Mouse (Mus musculus) testis, postnatal 14 days (tissue): ENCODE measurements around the gene Dnmt3l.

ENCODE experiments used
- DNase-seq: peaks from one replicate; pipeline ENCODE4 v3.0.0; 2021; ENCODE audit warnings: low spot score

Gene Dnmt3l

GRCm38 (mm10) chr10:78031987-78032386 lies 9.8 kb upstream of the Dnmt3l start:
- DNase-seq: no peak

- peak; percentile 84 for DNase-seq
Observed at GRCm38 (mm10) chr10:78037139-78037538, 4.6 kb upstream of the Dnmt3l start.

DNA sequence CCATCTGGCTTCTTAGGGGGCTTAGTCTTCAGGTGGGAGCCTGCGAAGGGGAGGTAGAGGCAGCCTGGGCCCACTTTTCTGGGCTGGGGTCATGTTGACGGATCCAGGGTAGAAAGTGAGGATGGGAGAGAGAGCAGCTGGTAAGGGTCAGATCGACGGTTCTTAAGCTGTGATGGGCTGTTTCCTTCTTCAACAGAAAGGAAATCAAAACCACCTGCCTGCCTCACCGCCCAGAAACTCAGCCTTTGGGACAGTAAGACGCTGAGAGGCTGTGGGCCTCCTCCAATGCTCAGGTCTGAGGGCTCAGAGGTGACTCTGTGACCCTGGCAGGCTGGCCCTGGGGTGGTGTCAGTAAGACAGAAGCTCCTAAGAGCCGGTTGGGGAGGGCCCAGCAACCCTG lies 349 bp downstream of the Dnmt3l start:
- no peak for DNase-seq

DNA sequence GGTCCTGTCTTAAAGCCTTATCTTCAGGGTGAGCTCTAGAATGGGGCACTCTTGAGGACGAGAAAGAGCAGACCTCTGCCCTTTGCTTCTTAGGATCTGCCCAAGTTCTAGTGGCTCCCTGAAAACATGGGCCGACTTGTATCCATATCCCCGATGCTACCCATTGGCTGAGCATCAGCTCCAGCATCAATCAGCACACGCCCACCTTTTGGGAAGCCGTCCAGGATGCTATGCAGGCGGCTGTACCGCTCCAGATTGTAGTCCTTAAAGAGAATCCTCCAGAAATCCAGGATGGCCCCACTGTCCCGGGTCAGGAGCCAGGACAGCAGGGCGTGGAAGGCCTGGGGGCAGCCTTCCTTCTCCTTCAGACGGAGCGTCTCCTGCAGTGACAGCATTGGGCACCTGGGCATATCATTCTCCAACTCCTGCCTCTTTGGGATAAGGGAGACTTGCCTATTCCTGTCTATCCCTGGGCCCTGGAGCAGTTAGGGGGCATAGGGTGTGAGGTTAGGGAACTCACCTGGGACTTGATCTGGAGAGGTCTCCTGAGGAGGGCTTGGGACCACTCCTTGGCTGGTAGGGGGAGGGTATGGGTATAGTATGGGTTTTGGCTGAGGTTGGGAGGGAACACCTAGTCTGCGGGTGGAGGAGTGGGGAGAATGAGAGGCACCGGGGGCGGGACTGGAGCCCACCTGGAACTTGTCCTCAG lies 1.1 kb downstream of the Dnmt3l start:
- no peak for DNase-seq

GRCm38 (mm10) chr10:78043406-78043836 lies 1.7 kb downstream of the Dnmt3l start, which contains the start of gene Aire:
Aire (minus strand) TSS chr10:78043610.
- DNase-seq: peak; percentile 69

- no peak for DNase-seq
Observed at GRCm38 (mm10) chr10:78044531-78044930, 2.8 kb downstream of the Dnmt3l start.

- DNase-seq: no peak
Observed at GRCm38 (mm10) chr10:78046388-78046787, 4.6 kb downstream of the Dnmt3l start.

- DNase-seq: no peak
Observed at GRCm38 (mm10) chr10:78048061-78048730, 6.4 kb downstream of the Dnmt3l start.

- DNase-seq: no peak
Observed at GRCm38 (mm10) chr10:78049519-78050035, 7.8 kb downstream of the Dnmt3l start.

- no peak for DNase-seq
Observed at GRCm38 (mm10) chr10:78054633-78055565, 13.2 kb downstream of the Dnmt3l start.

GRCm38 (mm10) chr10:78057056-78057455 lies 15.3 kb downstream of the Dnmt3l start:
- DNase-seq: no peak

- no peak for DNase-seq
Observed at GRCm38 (mm10) chr10:78063122-78063521, 21.4 kb downstream of the Dnmt3l start.

GRCm38 (mm10) chr10:78067226-78067625 lies 25.5 kb downstream of the Dnmt3l start:
- DNase-seq: no peak

DNA sequence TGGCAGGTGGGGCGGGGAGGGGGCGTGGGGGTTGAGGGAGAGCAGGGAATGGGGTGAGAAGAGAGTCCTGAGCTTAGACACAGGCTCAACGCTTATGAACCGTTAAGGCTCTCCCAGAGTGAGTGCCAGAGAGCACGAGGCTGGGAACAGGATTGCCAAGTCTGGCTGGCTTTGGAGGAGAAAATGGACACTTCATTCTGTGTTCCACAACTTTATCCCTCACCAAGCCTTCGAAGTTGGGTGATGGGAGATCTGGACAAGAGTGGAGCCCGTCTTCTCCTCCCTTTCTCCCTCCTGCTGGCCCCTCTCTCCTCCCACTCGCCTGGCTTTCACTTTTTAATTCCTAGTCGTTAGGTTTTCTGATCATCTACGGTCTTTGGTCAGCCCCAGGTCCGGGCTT lies 26.8 kb downstream of the Dnmt3l start:
- DNase-seq: no peak

DNA sequence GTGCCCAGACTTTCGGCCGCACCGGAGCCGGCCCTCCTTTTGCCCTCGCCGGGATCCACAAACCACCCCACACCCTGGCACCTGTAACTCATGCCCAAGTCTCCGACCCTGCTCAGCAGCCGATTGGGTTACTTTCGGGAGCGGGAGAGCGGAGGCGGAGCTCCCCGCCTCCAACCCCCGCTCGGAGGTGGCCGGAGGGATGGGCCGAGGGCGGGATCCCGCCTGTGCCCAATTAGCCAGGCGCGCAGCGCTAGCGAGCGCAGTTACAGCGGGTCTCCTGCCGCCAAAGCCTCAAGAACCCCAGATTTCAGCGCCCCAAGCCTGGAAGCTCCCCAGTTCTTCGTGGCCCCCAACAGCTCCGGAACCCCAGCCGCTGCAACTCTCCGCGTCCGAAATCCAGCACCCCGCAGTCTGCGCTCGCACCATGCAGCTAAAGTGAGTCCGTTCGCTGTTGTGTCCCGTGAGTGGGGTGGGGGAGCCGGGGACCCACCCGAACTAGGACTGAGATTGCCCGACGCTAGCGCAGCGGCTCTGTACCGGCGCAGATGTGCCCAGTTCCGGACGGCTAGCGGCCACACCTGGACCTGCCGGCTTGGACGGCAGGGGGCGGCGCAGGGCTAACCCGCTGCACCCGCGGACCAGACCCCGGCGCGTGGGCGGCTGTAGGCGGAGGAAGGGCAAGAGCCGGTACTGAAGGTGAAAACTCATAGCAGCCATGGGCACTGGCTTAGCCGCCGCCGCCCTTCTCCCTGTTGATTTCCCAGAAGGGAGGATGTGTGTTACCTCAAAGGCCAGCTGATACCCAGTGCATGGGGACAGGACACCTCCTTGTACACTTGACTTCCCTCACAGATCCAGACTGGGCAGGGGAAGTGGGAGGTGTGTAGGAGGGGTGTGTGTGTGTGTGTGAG lies 27.6 kb downstream of the Dnmt3l start, which contains the start of gene Icosl:
Gene Icosl, plus strand, starts transcription at position 202 of the 911 bp plus-strand sequence.
- DNase-seq: peak; percentile 58

- no peak for DNase-seq
Observed at GRCm38 (mm10) chr10:78074151-78074550, 32.4 kb downstream of the Dnmt3l start.

- DNase-seq: no peak
Observed at GRCm38 (mm10) chr10:78074977-78075376, 33.2 kb downstream of the Dnmt3l start.

DNA sequence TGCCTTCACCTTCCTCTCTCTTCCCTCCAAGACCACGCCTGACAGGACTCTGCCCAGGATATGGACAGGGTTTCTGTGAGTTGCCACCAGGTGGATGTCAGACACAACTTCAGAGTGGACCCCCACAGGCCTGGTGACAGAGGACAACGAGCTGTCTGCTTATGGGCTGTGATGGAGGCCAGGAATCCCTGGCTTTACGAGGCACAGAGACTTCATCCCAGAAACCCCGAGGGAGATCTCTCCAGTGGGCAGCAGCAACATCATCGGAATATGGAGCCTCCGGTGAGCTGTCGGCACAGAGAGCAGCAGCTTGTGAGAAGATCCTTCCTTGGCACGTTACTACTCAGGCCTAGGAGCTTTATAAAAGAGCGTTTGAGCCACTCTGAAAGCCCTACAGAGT lies 36.1 kb downstream of the Dnmt3l start:
- no peak for DNase-seq

- no peak for DNase-seq
Observed at GRCm38 (mm10) chr10:78078276-78078675, 36.5 kb downstream of the Dnmt3l start.

DNA sequence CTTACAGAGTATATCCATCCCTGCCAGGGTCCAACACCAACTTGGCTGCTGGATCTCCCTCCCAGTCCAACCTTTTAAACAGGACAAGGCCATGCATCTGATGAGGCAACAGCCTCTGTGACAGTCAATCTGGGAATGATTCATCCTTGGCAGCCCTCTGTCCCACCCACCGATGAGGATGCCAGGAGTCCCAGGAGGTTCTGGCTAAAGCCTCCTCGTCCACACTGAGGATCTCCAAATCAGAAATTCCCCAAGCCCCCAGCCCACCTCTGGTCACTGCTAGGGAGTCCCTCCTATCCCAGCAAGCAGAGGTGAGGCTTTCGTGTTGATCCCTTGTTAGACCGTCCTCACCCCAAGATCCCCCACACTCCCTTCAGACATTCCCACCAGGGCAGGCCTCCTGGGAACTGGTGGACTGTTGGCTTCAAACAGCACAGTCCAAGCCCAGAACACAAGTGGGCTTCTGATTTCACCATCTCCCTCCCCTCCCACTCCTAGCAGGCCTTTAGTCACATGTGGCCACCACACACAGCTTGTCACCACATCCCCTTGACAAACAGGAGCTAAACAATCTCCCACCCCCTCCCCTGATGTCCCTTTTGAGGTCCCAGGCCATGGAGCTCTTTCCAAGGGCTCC lies 38.3 kb downstream of the Dnmt3l start:
- no peak for DNase-seq

DNA sequence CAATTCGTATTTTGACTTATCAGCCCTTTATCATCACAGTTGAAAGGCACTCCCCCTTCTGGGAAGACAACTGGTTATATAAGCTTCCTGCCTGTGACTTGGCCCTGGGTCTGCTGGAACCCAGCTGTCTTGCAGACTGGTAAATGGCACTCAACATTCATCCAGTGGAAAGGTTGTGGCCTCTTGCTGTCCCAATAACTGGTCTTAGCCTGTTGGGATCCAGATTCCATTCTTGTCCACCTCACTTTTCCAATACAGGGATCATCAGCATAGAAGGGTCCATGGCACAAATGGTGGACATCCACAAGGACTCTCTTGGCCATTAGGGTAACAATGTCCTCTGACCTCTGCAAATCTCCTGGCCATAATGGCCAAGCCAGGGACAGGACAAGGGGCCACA lies 42.3 kb downstream of the Dnmt3l start:
- no peak for DNase-seq
